Mouse (Mus musculus) olfactory bulb, adult 2 months (tissue): ENCODE data around the gene Cactin. TPM values are rescaled to one million over a fixed set of nuclear protein-coding genes. Genes with fewer than 3 reads are reported as not detected.
A peak's percentile ranks its signal among the peaks of the same experiment; 100 is the strongest.

Experiments used
- H3K27ac ChIP-seq: fragments of 200-500 bp; 2 replicates; pipeline ENCODE4 v1.5.1; 2012; ENCODE audit warnings: low read depth, low read length; ENCODE audit not compliant: insufficient read depth
- H3K4me1 ChIP-seq: fragments of 200-500 bp; 2 replicates; pipeline ENCODE4 v1.6.1; 2012; ENCODE audit warnings: low read length; ENCODE audit not compliant: control insufficient read depth, insufficient read depth
- H3K4me3 ChIP-seq: fragments of 200-500 bp; 2 replicates; pipeline ENCODE4 v1.5.1; 2012; ENCODE audit warnings: mild to moderate bottlenecking, low read depth, low read length, moderate library complexity; ENCODE audit not compliant: insufficient read depth
- CTCF ChIP-seq: fragments of 200-500 bp; IDR thresholded peaks from 2 replicates; pipeline ENCODE4 v1.5.1; 2012; ENCODE audit warnings: low read depth, mild to moderate bottlenecking, low read length, moderate library complexity; ENCODE audit not compliant: insufficient read depth
- POLR2A ChIP-seq: fragments of 200-500 bp; IDR thresholded peaks from 2 replicates; pipeline ENCODE4 v1.6.1; 2012; ENCODE audit warnings: mild to moderate bottlenecking, low read depth, low read length, moderate library complexity; ENCODE audit not compliant: insufficient read depth
- WGBS: fragments of 180-500 bp; shearing (Covaris S2); methylation state at CpG from one replicate; pipeline ENCODE4 v1.1.7; 2018; 5-methylcytosine and 5-hydroxymethylcytosine counted together
- polyA plus RNA-seq: library from polyadenylated mRNA; stranded (reverse); fragments of >200 nt; gene quantifications from 2 replicates; pipeline ENCODE4 v1.2.4, GENCODE M21; 2012; ENCODE audit warnings: low replicate concordance; ENCODE audit not compliant: missing spikeins, insufficient read depth, insufficient read length

Gene Cactin
- polyA plus RNA-seq, 1 experiment: not detected

- no peak overlapping the region for H3K4me3 ChIP-seq
- peak; percentile 71; the same call in 1 of the 2 replicates for TF ChIP-seq CTCF
- TF ChIP-seq POLR2A: no peak
- peaks cover 25% of the 10 kb centered on the region for H3K4me1 ChIP-seq
- WGBS: 62% methylated on average over 8 of the region's 8 CpGs
- no peak overlapping the region for H3K27ac ChIP-seq
Measured at GRCm38 (mm10) chr10:81287513-81288157, 33.3 kb upstream of the Cactin start.

DNA sequence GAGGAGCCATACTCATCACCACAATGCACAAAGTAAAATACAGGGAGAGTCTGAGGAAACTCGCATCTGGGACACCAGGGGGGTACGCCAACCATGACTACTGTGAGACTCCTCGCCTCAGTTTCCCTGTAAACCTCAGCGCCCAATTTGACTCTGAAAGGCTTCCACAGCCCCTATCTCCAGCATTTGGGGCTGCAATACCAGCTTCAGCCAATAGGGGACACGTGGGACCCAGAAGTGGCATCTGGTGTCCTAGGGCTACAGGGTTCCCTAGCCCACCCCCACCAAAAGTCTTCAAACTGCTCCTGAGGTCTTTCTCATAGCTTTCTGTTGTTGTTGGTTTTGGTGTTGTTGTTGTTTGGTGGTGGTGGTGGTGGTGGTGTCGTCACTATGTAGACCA, 32.3 kb upstream of the Cactin start:
- TF ChIP-seq POLR2A (no peak), CTCF (peak; percentile 66; the same call in 1 of the 2 replicates)
- Histone ChIP-seq H3K27ac (no peak overlapping the region), H3K4me3 (no peak overlapping the region), H3K4me1 (peaks cover 25% of the 10 kb centered on the region)
- WGBS: 43% methylated on average over 6 of the region's 6 CpGs

GRCm38 (mm10) chr10:81289278-81289677, 31.6 kb upstream of the Cactin start:
- no peak overlapping the region for H3K4me3 ChIP-seq
- 2% methylated on average over 7 of the region's 7 CpGs for WGBS
- peaks cover 31% of the 10 kb centered on the region for H3K4me1 ChIP-seq
- TF ChIP-seq CTCF (peak; percentile 94), POLR2A (no peak)
- no peak overlapping the region for H3K27ac ChIP-seq

GRCm38 (mm10) chr10:81289811-81290210, 31.1 kb upstream of the Cactin start:
- 56% methylated on average over 14 of the region's 14 CpGs for WGBS
- TF ChIP-seq POLR2A: no peak
- TF ChIP-seq CTCF: no peak
- Histone ChIP-seq H3K4me3 (no peak overlapping the region), H3K4me1 (peaks cover 36% of the 10 kb centered on the region), H3K27ac (no peak overlapping the region)

DNA sequence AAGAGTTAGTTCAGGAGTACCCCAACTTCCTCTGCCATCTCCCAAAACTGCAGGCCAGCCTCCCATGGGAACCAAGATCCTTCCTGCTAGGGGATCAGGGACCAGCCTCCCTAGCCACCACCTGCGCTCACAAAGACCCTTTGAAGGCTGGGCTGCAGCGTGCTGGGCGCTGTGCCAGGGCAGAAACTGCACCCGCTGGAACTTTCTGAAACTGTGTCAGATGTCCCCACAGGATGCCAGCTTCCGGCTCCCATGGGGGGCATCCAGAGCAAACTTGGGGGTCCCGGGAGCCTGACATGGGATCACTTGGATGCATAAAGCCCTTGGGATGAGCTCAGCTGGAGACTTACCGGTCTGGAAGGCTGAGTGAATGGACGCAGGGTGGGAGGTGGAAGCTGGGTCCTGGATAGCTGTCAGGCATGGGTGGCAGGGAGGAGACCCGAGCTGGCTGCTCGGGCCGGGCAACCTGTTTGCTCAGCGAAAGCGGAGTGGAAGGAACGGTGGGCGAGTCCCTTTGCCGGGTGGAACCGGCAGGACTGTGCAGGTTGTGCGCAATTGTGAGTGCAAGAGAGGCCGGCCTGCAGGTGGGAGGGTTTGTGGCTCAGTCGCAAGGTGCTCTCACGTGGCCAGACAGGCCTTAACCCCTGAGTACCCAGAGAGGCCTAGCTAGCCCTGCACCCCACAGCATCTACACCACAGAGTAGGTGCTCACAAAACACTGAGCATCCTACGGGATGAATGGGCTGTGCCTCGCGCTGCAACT, 30.0 kb upstream of the Cactin start:
- H3K4me3 ChIP-seq: no peak overlapping the region
- no peak overlapping the region for H3K27ac ChIP-seq
- H3K4me1 ChIP-seq: peaks cover 41% of the 10 kb centered on the region
- 42% methylated on average over 24 of the region's 24 CpGs for whole genome bisulfite sequencing
- TF ChIP-seq POLR2A: no peak
- no peak for TF ChIP-seq CTCF

- 82% methylated on average over 9 of the region's 9 CpGs for WGBS
- peaks cover 46% of the 10 kb centered on the region for H3K4me1 ChIP-seq
- H3K4me3 ChIP-seq: no peak within 1 kb of the TSS
- no peak for TF ChIP-seq POLR2A
- no peak for TF ChIP-seq CTCF
- H3K27ac ChIP-seq: no peak within 1 kb of the TSS
Measured at GRCm38 (mm10) chr10:81291511-81292104, 29.3 kb upstream of the Cactin start, which contains the start of gene Tjp3. Gene Tjp3 (minus strand): TSS chr10:81291581.

- peak within 1 kb of the TSS; percentile 89 for H3K27ac ChIP-seq
Measured at GRCm38 (mm10) chr10:81292554-81293333, 28.2 kb upstream of the Cactin start, which contains the start of gene Pip5k1c. Gene Pip5k1c (plus strand): TSS chr10:81292963.

GRCm38 (mm10) chr10:81293334-81294030, 27.4 kb upstream of the Cactin start:
- TF ChIP-seq CTCF: no peak
- no peak for TF ChIP-seq POLR2A
- Histone ChIP-seq H3K4me1 (peaks cover 55% of the 10 kb centered on the region), H3K4me3 (peak overlapping the region; percentile 60), H3K27ac (peak overlapping the region; percentile 89)
- under 1% methylated on average over 25 of the region's 25 CpGs for WGBS

More at GRCm38 (mm10) chr10:81292554-81293333, 28.2 kb upstream of the Cactin start, which contains the start of gene Pip5k1c:
- H3K4me1 ChIP-seq: peaks cover 54% of the 10 kb centered on the region
- TF ChIP-seq CTCF (peak; percentile 72; the same call in 1 of the 2 replicates), POLR2A (peak; percentile 99)
- peak within 1 kb of the TSS; percentile 60 for H3K4me3 ChIP-seq
- under 1% methylated on average over 80 of the region's 80 CpGs for WGBS
